Mouse (Mus musculus) heart, embryonic 16.5 days (tissue): ENCODE measurements at regions not wholly inside any gene's neighbourhood (a gene's known extent, or its start where the extent isn't known, plus 50 kb on each side); places are given as distances from the start of the nearest gene placed in this dataset.

ENCODE experiments used
- ATAC-seq: fragments of 200-750 bp; cut with Nextera tagmentation; replicated peaks from 2 replicates; pipeline ENCODE4 v1.8.0; 2017; ENCODE audit warnings: moderate number of reproducible peaks; ENCODE audit not compliant: insufficient read depth, low FRiP score; ENCODE audit errors: extremely low read depth
- H3K27ac ChIP-seq: fragments of 300-500 bp; sonication (generic); 2 replicates; pipeline ENCODE4 v1.5.1; 2014; ENCODE audit warnings: mild to moderate bottlenecking, low read length, control low read depth, moderate library complexity
- H3K27me3 ChIP-seq: fragments of 300-500 bp; sonication (generic); 2 replicates; pipeline ENCODE4 v1.6.1; 2014; ENCODE audit warnings: low read length, mixed read lengths; ENCODE audit not compliant: control insufficient read depth, insufficient read depth
- H3K36me3 ChIP-seq: fragments of 300-500 bp; sonication (generic); 2 replicates; pipeline ENCODE4 v1.6.1; 2014; ENCODE audit not compliant: control insufficient read depth, insufficient read depth
- H3K4me1 ChIP-seq: fragments of 300-500 bp; sonication (generic); 2 replicates; pipeline ENCODE4 v1.6.1; 2014; ENCODE audit warnings: low read length, mixed read lengths; ENCODE audit not compliant: control insufficient read depth, insufficient read depth
- H3K4me2 ChIP-seq: fragments of 300-500 bp; sonication (generic); 2 replicates; pipeline ENCODE4 v1.6.1; 2014; ENCODE audit warnings: low read depth, mild to moderate bottlenecking, control low read depth, low read length
- H3K4me3 ChIP-seq: fragments of 300-500 bp; sonication (generic); 2 replicates; pipeline ENCODE4 v1.5.1; 2014; ENCODE audit warnings: mild to moderate bottlenecking, control low read depth, low read length
- H3K9ac ChIP-seq: fragments of 300-500 bp; sonication (generic); 2 replicates; pipeline ENCODE4 v1.6.1; 2014; ENCODE audit warnings: low read length, control low read depth
- H3K9me3 ChIP-seq: fragments of 300-500 bp; sonication (generic); replicated peaks from 2 replicates; pipeline ENCODE4 v1.6.1; 2016; ENCODE audit warnings: low read length; ENCODE audit not compliant: control insufficient read depth
- WGBS: fragments of 180-500 bp; shearing (Covaris S2); extraction: QIAGEN DNeasy Blood & Tissue Kit; methylation state at CpG from one replicate; pipeline ENCODE4 v1.1.7; 2014; 5-methylcytosine and 5-hydroxymethylcytosine counted together

DNA sequence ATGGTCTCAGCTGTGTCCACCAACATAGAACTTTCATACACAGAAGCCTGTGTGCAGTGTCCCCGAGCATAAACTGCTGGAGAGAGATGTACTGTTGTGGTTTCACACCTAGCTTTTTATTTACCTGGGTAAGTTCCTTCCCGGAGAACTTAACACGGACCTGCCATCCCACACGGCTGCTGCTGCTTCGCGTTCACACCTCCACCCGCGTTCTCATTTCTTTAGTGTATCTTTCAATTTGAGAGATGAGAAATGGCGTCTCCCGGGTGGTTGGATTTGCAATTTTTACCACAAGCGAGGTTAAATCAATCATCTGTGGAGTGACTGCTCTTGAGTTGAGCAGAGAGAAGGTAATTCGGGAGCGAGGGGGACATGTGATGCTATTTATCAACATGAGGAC, 223.0 kb downstream of the Suds3 start:
- ATAC-seq, result no peak
- 72% methylated on average over 13 of the region's 13 CpGs for WGBS

GRCm38 (mm10) chr5:116889224-116889623, 226.7 kb downstream of the Suds3 start:
- Histone ChIP-seq H3K27ac (no peak overlapping the region), H3K36me3 (no peaks in the 10 kb centered on the region), H3K9ac (no peak overlapping the region), H3K4me2 (no peak overlapping the region), H3K4me1 (no peaks in the 10 kb centered on the region), H3K27me3 (no peaks in the 10 kb centered on the region), H3K4me3 (no peak overlapping the region), H3K9me3 (peaks cover 2% of the 10 kb centered on the region; the same call in 1 of the 2 replicates)
- ATAC-seq, result no peak
- 81% methylated on average over 12 of the region's 12 CpGs for WGBS

More for the DNA sequence above, 223.0 kb downstream of the Suds3 start:
- no peak overlapping the region for H3K27ac ChIP-seq
- H3K27me3 ChIP-seq, result no peaks in the 10 kb centered on the region
- no peaks in the 10 kb centered on the region for H3K4me1 ChIP-seq
- no peak overlapping the region for H3K9ac ChIP-seq
- H3K4me2 ChIP-seq, result no peak overlapping the region
- no peaks in the 10 kb centered on the region for H3K36me3 ChIP-seq
- H3K9me3 ChIP-seq, result peaks cover 5% of the 10 kb centered on the region; the same call in 1 of the 2 replicates
- no peak overlapping the region for H3K4me3 ChIP-seq

GRCm38 (mm10) chr5:116886181-116887136, 229.5 kb downstream of the Suds3 start:
- H3K4me1 ChIP-seq, result no peaks in the 10 kb centered on the region
- WGBS, result 63% methylated on average over 23 of the region's 23 CpGs
- H3K36me3 ChIP-seq, result no peaks in the 10 kb centered on the region
- peaks cover 2% of the 10 kb centered on the region; the same call in 1 of the 2 replicates for H3K9me3 ChIP-seq
- ATAC-seq, result no peak
- no peak overlapping the region for H3K9ac ChIP-seq
- no peak overlapping the region for H3K27ac ChIP-seq
- no peak overlapping the region for H3K4me3 ChIP-seq
- no peaks in the 10 kb centered on the region for H3K27me3 ChIP-seq
- H3K4me2 ChIP-seq, result no peak overlapping the region

GRCm38 (mm10) chr5:116879761-116880160, 236.2 kb downstream of the Suds3 start:
- Histone ChIP-seq H3K4me2 (no peak overlapping the region), H3K27me3 (no peaks in the 10 kb centered on the region), H3K4me1 (no peaks in the 10 kb centered on the region), H3K9me3 (peaks cover 12% of the 10 kb centered on the region), H3K4me3 (no peak overlapping the region), H3K9ac (no peak overlapping the region), H3K36me3 (no peaks in the 10 kb centered on the region), H3K27ac (no peak overlapping the region)
- ATAC-seq, result no peak; the same call in 1 of the 2 replicates
- 67% methylated on average over 2 of the region's 2 CpGs for WGBS

DNA sequence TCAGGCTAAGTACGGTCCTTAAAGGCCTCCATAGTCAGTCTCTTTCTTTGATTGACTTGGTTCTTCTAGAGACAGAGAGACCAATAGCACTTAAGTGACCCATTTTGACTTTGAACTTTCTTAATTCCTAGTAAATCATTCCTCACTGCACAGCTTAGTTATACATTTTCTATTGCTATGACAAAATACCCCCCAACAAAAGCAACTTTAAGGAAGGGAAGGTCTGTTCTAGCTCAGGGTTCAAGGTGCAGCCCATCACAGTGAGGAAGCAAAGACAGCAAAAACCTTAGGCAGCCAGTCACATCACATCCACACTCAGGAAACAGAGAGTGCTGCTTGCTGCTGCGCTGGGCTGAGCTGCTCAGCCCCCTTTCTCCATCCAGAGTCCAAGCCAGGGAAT, 241.0 kb downstream of the Suds3 start:
- ATAC-seq, result no peak
- H3K4me3 ChIP-seq, result no peak overlapping the region
- H3K4me2 ChIP-seq, result no peak overlapping the region
- no peaks in the 10 kb centered on the region for H3K4me1 ChIP-seq
- H3K27me3 ChIP-seq, result no peaks in the 10 kb centered on the region
- H3K9me3 ChIP-seq, result peaks cover 12% of the 10 kb centered on the region
- WGBS, result 74% methylated on average over 2 of the region's 2 CpGs
- H3K36me3 ChIP-seq, result no peaks in the 10 kb centered on the region
- no peak overlapping the region for H3K27ac ChIP-seq
- H3K9ac ChIP-seq, result no peak overlapping the region

DNA sequence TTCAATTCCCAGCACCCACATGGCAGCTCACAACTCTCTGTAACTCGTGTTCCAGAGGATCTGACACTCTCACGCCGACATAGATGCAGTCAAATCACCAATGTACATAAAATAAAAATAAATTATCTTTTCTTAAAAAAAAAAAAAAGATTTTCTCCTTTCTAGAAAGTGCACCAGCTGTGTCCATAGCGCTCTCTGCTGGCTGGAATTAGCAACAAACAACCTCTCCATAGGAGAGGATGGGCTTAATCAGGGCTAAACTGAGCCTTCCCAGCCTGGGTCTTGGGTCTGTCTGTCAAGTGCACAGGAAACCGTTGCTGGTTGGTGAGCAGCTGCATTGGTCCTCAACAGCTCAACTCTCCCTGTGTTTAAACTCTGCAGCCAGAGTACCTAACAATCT, 247.8 kb downstream of the Suds3 start:
- Histone ChIP-seq H3K4me2 (no peak overlapping the region), H3K4me1 (no peaks in the 10 kb centered on the region), H3K9me3 (peaks cover 7% of the 10 kb centered on the region), H3K27me3 (no peaks in the 10 kb centered on the region), H3K27ac (no peak overlapping the region), H3K36me3 (no peaks in the 10 kb centered on the region), H3K4me3 (no peak overlapping the region), H3K9ac (no peak overlapping the region)
- no peak for ATAC-seq
- 63% methylated on average over 5 of the region's 5 CpGs for WGBS

DNA sequence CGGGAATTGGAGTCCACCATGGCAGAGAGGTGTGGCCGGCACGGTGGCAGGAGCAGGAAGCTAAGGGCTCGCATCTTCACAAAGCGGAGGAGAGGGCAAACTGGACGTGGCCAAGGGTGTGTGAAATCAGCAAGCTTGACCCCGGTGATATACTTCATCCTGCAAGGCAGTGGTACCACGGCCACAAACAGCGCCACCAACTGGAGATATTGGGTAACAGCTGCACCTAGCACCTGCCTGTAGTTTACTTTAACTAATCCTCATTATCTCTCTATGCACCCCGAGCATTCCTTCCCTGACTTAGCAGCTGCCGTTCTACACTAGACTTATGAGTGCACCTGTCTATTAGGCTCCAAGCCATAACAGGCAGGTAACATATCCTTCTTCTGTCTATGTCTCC, 251.6 kb downstream of the Suds3 start:
- H3K9me3 ChIP-seq, result peaks cover 11% of the 10 kb centered on the region
- no peak for ATAC-seq
- no peaks in the 10 kb centered on the region for H3K4me1 ChIP-seq
- no peaks in the 10 kb centered on the region for H3K27me3 ChIP-seq
- WGBS, result 89% methylated on average over 11 of the region's 11 CpGs
- no peak overlapping the region for H3K9ac ChIP-seq
- no peak overlapping the region for H3K27ac ChIP-seq
- no peak overlapping the region for H3K4me3 ChIP-seq
- H3K4me2 ChIP-seq, result no peak overlapping the region
- H3K36me3 ChIP-seq, result no peaks in the 10 kb centered on the region

- no peak overlapping the region for H3K4me2 ChIP-seq
- ATAC-seq, result no peak
These were observed 261.1 kb upstream of the Srrm4 start for GRCm38 (mm10) chr5:116852691-116853090.

DNA sequence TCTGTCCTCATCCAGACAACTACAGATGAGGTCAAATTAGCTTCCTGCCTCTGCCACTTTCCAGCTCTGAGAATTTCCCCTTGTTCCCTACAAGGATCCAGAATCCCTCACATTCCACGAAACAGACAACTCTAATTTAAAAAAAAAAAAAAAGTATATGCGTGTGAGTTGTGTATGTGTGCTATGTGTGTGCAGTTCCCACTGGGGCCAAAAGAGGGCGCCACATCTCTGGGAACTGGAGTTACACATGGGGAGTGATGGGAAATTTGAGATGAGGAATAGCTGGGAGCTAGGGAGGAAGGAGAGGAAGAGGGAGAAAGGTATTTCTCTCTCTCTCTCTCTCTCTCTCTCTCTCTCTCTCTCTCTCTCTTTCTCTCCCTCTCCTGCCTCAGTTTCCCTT, 240.3 kb upstream of the Srrm4 start:
- H3K27me3 ChIP-seq, result no peaks in the 10 kb centered on the region
- no peak overlapping the region for H3K4me3 ChIP-seq
- H3K4me1 ChIP-seq, result no peaks in the 10 kb centered on the region
- no peaks in the 10 kb centered on the region for H3K36me3 ChIP-seq
- H3K4me2 ChIP-seq, result no peak overlapping the region
- peaks cover 5% of the 10 kb centered on the region for H3K9me3 ChIP-seq
- no peak overlapping the region for H3K27ac ChIP-seq
- ATAC-seq, result no peak
- 71% methylated on average over 3 of the region's 3 CpGs for WGBS
- no peak overlapping the region for H3K9ac ChIP-seq

More at GRCm38 (mm10) chr5:116852691-116853090, 261.1 kb upstream of the Srrm4 start:
- Histone ChIP-seq H3K4me3 (no peak overlapping the region), H3K9me3 (peaks cover 6% of the 10 kb centered on the region; the same call in 1 of the 2 replicates), H3K9ac (no peak overlapping the region), H3K27me3 (no peaks in the 10 kb centered on the region), H3K4me1 (no peaks in the 10 kb centered on the region), H3K27ac (no peak overlapping the region), H3K36me3 (no peaks in the 10 kb centered on the region)
- WGBS, result 82% methylated on average over 7 of the region's 7 CpGs
